Mouse (Mus musculus): ENCODE measurements around the gene Zwint.

The Zwint gene

GRCm38 (mm10) chr10:72654270-72655016 is at the start of gene Zwint:
TSS of gene Zwint (plus strand) at chr10:72654845.
- peak; percentile 96 for DNase-seq

- no peak for DNase-seq
Observed at GRCm38 (mm10) chr10:72613125-72613915, 41.3 kb upstream of the Zwint start.

- DNase-seq, result no peak
Observed at GRCm38 (mm10) chr10:72616153-72616552, 38.5 kb upstream of the Zwint start.

- peak; percentile 23 for DNase-seq
Observed at GRCm38 (mm10) chr10:72620527-72620926, 34.1 kb upstream of the Zwint start.

- DNase-seq, result no peak
Observed at GRCm38 (mm10) chr10:72623561-72623960, 31.1 kb upstream of the Zwint start.

GRCm38 (mm10) chr10:72634125-72634524 is 20.5 kb upstream of the Zwint start:
- DNase-seq, result no peak

- DNase-seq, result no peak
Observed at GRCm38 (mm10) chr10:72650867-72651266, 3.8 kb upstream of the Zwint start.

GRCm38 (mm10) chr10:72653797-72654196 is 848 bp upstream of the Zwint start:
- DNase-seq, result no peak

GRCm38 (mm10) chr10:72655017-72655509 is 418 bp downstream of the Zwint start:
- DNase-seq, result no peak

GRCm38 (mm10) chr10:72659198-72659597 is 4.6 kb downstream of the Zwint start:
- DNase-seq, result no peak

GRCm38 (mm10) chr10:72660350-72660749 is 5.7 kb downstream of the Zwint start:
- no peak for DNase-seq

GRCm38 (mm10) chr10:72667856-72668255 is 13.2 kb downstream of the Zwint start:
- no peak for DNase-seq

GRCm38 (mm10) chr10:72669086-72669485 is 14.4 kb downstream of the Zwint start:
- DNase-seq, result no peak

GRCm38 (mm10) chr10:72675971-72676370 is 21.3 kb downstream of the Zwint start:
- no peak for DNase-seq

- no peak for DNase-seq
Observed at GRCm38 (mm10) chr10:72676550-72676949, 21.9 kb downstream of the Zwint start.

- DNase-seq, result no peak
Observed at GRCm38 (mm10) chr10:72679086-72679485, 24.4 kb downstream of the Zwint start.

GRCm38 (mm10) chr10:72701092-72701491 is 46.4 kb downstream of the Zwint start:
- DNase-seq, result no peak

- no peak for DNase-seq
Observed at GRCm38 (mm10) chr10:72713754-72714153, 59.1 kb downstream of the Zwint start.
